Mouse (Mus musculus) testis, postnatal 14 days (tissue): Measurements from ENCODE around the gene Slc35b3.

Source experiments
- DNase-seq: peaks from one replicate; pipeline ENCODE4 v3.0.0; 2021; ENCODE audit warnings: low spot score

Slc35b3 gene

DNA sequence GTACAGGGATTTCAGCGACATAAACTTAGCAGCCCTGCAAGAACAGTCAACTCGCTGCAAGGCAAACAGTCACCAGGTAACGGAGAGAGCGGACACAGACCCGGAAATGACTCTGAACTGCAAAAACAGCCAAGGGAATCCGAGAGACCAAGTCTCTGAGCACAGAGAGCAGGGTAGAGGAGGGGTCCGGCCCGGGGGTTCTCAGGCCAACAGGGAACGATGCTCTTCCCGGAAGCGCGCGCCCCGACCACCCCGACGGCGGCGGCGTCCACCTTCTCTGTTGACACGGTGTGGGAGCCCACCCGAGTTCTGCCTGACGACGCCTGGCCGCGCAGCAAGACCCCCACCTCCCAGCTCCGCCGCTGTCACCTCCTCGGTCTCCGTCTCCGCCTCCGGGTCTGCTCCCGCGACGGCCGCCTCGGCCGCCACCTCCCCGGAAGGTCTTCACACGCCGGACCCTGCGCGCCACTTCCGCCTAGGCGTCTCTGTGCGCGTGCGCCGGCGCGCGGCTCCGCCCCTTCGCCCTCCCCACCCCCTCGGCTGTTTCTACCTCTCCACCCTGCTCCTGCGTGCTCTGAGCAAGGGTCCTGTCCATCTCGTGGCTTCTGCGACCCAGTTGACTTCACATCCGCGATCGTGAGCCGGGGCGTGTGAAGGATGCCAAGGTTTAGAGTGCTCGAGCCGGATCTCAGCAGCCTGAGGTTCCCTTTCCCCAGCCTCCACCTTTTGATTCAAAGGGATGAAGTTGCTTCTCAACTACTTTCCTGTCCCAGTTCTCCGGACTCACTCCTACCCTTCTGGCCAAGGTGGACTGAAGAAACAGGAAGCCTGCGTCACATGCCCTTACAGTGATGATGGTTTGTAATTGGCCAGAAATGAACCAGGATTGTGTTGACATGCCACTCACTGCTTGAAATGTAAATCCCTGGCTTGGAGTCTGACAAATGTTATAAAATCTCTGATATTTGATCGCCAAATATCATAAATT, at the start of gene Slc35b3:
TSS of gene Slc35b3 (minus strand) at position 813 of the 988 bp plus-strand sequence.
- peak; percentile 86 for DNase-seq

DNA sequence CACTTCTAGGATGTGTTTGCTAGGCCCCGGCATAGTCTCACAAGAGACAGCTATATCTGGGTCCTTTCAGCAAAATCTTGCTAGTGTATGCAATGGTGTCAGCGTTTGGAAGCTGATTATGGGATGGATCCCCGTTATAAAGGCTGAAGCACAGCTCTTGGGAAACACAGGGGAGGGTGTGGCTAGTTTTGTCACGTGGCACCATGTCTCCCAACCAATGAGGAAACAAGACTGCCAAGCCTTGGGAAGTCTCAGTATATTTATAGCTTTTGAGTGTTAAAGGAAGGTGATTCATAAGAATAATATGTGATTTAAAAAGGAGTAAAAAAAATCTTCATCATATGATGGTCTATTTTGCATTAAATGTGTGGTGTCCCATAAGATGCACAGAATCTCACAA, 49.6 kb upstream of the Slc35b3 start:
- DNase-seq: no peak

DNA sequence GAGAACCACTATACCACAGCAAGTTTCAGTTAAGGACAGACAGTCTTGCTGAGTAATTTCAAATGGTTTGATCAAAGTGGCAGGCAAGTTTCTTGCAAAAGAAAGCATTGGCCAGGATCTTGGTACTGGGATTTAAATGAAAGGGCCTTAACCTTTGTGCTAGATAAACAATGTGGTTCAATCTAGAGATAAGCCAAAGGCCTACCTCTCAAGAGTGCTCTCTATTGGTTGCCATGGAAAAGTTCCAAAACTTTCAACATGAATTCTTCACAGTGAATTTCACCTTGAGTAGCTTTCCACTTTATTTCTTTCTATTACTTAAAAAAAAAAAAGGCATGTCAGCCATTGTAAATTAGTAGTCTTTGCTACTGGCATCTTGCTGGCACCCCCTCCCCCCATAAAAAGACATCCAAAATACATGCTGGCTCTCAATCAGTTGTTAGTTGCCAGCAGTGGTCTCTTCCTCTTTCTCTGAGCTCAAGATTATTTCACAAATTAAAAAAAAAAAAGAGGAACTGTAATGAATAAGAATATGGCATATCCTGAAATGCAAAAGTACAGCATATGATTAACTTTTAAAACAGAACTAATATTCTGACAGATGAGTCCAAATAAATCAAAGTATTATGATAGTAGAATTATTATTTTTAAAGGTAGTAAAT, 42.6 kb upstream of the Slc35b3 start:
- no peak for DNase-seq

DNA sequence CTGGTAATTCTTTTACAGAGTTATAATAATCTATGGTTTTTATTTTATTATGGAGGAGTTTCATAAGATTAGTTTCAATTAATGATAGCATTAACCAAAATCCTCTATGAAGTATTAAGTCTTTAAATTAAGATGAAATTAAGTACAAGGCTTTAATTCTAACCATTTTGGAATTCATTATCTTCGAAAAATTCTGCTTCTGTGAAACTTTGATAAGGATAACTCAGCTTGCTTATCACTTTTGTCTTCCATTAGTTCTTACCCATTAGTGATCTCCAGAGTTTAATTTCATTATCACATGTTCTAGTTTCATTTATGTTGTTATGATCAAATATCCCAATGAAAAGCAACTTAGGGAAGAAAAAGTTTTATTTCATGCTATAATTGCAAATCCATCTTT, 41.7 kb upstream of the Slc35b3 start:
- no peak for DNase-seq

DNA sequence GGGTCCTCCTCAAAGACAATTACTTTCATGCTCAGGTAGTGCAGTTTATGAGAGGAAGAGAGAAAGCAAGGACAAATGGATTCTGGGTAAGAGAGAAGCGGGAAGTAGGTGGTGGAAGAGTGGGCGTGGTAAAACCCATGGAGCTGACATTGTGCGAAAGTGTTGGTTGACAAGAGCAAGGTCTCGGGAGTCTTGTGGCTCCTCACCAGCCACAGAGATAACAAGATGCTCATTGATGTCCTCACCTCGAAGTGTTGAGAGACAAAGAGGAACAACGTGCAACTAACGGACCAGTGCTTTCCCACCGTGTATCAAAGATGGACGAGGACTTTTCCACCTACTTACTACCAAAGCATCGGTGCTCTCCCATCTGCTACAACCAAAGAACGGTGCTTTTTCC, 40.8 kb upstream of the Slc35b3 start:
- DNase-seq: no peak

DNA sequence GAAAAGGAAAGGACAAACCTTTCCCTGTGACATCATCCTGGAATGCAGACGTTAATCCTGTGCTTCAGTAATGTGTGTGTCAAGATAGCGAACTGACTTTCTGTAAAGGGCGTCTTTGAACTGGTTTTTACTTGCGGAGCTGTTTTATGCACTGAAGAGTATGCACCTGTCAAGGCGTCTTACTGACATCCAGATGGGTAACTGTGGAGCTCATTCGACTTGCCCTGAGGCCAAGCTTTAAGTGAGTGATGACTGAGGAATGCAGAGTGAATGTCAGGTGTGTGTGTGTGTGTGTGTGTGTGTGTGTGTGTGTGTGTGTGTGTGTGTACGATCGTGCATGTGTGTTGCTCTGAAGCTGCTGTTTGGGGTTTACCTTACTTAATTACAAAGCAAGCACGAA, 38.3 kb upstream of the Slc35b3 start:
- DNase-seq: no peak

DNA sequence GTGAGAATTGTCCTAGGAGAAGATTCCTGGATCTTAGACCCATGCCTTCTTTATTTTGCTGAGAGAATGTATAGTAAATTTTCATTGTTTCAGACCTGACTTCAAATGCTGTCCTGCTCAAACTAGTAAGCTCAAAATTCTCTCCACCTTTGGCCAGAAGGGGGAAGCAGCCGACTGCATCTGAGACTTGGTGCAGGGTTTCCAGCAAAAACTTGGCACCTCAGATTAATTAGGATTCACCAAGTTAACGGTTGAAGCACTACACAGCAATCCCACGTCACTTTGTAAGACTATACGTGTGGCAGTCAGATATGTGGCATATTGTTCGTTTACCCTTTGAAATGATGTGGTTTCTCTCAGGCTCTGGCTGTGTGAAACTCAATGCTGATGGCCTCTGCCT, 31.9 kb upstream of the Slc35b3 start:
- DNase-seq: no peak

DNA sequence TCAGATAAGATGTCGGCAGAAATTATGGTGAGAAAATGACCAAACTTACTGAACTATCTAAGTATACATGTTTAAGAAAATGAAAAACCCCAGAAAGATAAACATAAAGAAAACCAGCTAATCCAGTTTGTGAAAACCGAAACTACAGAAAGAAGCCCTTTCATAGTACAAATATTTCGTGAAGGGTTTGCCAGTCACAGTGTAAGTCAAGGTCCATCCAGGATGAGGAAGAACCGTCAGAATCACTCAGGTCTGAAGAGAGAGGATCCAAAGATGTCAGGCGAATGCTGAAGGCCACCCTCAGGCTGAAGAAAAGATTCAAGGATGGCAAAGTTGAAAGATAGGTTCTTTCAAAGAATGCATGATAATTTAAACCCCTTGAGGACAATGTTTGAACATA, 23.1 kb upstream of the Slc35b3 start:
- no peak for DNase-seq

DNA sequence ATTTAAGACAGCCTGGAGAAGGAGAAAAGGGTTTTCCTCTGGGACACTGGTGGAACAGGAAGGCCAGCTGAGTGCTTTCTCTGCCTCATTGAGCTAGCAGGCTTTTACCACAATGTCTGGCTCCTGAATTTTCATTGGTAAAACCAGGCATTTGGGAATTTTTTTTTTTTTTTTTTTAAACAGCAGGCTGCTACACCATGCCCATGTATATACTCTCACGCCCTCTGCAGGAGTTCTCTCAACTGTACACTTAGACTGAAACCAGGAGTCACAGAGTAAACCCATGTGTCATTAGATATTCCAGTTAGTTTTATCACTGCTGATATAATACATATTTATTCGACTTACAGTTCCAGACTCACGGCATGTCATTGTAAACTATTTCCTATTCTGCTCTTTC, 20.2 kb upstream of the Slc35b3 start:
- no peak for DNase-seq

DNA sequence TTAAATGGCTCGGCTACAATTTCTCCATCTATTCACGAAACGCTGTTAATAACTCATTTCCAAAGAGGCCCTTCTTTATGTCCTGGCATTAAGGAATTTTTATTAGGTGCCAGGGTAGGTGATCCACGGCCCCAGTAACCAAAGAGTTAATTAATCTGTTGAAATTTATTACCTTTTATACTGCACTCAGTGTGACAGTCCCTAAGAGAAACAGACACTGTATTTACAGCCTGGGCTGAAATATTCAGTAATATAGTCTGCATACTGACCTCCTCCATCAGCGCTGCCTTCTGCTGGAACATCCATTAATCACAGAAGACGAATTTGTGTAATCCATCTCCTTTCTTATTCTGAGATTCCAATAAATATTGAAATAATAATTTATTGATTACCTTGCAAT, 16.3 kb upstream of the Slc35b3 start:
- DNase-seq: no peak

DNA sequence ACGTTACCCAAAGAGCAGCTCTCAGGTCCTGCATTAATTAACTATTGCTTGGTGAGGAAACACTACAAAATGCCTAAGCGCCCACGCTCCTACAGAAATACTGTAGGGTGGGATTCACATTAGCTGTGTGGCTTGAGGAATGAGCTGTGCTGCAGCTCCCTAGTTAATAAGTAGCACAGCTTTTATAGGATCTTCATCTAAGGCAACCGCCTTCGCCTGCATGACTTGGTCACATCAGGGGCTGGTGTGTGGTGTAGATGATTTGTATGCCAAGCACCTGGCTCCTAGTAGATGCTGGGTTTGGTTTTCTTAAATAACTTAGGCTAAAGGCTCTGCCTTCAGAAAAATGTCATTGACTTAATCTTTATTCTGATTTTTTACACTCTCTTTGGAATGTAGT, 15.2 kb upstream of the Slc35b3 start:
- DNase-seq: no peak

DNA sequence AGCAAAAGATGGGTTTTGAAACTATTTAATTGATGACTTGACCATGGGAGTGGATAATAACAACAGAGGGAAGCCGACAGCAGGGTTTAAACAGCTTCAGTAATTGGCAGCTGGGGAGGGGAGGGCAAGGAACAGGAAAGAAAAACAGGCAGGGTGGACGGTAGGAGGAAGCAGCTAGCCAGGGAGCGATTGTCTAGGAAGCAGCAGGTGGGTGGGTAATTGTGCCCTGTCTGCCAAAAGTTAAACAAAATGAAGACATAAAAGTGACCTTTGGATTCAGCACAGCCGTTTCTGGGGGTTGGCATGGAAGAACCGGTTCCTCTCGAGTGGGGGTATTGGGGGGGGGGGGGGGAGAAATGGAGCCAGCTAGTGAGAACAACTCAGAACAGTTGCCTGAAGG, 11.9 kb upstream of the Slc35b3 start:
- no peak for DNase-seq

DNA sequence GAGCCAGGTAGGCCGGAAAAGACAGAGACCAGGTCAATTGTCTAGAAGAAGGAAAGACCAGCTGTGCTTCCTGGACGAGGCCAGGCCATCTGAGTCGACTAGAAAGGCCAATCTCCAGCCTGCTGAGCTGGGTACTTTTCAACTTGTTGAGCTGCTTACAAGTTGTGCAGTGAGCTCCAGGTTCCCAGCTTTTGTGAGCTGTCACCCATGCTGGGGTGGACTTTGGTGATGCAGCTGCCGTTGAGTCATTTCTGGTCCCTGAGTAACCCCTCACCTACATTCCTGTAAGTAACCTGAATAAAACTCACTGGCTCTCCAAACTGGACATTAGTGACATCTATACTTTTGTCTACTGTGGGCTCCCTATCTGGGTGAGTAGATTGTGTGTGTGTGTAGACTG, 10.4 kb upstream of the Slc35b3 start:
- no peak for DNase-seq

DNA sequence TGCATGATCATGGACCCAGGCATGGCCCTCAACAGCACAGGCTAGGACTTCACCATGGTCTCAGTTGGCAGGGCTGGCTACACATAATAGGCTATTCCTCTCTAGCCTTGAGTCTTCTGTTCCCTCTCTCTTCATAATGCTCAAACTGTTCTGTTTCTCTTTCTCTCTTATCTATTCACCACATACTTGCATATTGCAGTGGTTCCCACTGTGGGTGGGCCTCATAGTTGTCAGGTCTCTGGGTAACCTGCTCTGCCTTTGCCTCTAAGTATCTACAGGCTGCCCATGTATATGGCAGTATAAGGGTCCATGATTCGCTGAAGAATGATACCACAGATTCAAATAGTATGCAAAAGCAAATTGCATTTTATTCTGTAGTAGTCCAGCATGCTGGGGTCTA, 6.8 kb upstream of the Slc35b3 start:
- no peak for DNase-seq

DNA sequence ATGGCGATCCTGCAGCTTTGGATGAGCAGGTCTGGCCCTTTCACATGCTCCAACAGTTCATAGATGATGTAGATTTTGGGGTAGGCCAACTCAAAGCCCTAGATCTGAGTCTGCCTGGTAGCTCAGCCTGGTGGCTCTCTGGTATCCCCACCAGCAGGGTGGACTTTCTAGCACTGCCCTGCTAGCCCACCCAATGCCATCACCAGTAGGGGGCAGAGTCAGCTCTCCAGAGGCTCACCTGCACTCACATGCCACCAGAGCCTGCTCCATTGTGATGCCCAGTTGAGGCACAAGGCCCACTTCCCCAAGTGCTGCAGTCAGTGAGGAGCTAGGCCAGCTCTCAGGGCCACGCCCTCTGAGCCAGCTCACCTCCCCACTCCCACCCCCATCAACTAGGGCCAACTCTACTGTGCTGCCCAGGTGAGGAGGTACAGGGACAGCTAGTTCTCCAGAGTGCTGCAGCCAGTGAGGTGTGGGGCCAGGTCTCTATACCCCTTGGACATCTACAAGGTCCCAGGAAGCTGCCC, 6.3 kb upstream of the Slc35b3 start:
- no peak for DNase-seq

DNA sequence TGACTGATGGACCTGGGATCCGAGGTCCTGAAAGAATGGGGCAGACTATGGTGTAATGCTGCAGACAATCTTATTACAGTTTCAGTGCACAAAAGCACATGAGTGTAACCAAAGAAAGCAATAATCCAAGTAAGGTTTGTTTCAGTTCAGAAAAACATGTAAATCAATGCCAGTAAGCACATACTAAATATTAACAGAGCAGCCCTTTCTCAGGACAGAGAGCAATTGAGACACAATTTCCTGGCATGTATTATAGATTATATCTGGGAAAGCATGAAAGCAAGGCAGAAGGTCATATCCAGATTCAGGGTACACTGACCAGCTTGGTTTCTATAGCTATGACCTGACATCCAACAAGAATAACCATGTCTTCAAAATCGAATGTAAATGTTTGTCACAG, 2.1 kb upstream of the Slc35b3 start:
- DNase-seq: no peak

DNA sequence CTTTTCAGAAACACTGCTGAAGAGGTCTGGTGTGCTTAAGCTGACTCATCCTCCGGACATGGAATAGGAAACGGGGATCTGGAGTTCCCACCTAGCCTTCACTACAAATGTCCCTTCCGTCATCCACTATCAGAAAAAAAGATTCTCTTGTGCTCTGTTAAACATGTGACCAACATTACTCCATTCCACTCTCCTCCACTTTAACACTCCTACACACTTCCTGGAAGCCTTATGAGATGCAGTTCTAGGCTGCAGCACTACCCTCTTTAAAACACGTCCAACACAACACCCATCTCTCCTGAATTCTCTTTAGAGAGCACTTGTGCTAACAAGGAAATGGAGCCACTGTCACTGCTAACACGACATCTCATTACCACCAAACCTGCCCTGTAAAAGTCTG, 2.6 kb downstream of the Slc35b3 start:
- no peak for DNase-seq

DNA sequence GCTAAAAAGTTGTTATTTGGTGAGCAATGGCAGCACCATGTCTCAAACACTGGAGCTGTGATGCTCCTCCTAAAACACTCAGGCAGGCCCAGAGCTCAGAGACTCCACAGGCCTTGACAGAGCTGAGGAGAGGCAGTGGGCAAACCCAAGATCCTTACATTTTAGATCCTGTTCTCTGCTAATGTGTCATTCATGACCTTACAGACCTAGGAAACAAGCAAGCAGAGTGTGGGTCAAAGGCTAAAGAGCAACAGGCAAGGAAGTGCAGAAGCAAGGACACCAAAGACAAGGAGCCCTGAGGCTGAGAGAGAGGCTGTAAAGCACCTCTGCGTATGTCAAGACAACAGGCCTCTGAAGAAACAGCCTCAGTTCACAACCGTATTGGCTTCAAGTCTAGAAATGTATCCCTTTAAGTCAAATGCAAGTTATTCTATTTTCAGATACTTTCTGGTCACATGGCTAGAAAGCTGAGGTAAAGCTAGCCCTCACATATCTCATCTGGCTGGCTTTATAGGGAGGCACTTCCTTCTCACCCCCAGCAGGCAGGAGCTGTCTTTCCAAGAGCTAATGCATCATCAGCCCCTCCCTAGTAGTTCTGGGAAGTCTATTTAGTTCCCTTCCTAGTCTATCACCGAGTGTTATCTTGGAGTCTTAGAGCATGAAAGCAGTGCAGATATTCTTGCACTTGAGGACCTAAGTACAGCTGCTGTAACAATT, 14.2 kb downstream of the Slc35b3 start:
- no peak for DNase-seq

DNA sequence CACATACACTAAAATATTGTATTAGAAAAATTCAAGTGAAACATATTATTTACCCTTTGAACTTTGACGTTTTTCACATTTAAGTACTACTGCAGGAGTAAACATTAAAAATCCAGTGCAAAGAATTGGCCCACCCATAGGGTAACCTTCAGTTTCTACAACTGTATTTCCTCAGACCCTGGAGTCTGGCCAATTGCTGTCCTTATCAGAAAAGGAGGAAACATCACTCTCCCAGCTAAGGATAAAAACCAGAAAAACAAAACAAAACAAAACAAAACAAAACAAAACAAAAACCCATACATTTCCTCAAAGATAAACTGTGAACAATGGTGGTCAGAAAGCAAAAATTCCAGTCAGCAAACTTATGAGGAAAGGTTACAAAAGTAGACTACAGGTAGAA, 14.9 kb downstream of the Slc35b3 start:
- no peak for DNase-seq

DNA sequence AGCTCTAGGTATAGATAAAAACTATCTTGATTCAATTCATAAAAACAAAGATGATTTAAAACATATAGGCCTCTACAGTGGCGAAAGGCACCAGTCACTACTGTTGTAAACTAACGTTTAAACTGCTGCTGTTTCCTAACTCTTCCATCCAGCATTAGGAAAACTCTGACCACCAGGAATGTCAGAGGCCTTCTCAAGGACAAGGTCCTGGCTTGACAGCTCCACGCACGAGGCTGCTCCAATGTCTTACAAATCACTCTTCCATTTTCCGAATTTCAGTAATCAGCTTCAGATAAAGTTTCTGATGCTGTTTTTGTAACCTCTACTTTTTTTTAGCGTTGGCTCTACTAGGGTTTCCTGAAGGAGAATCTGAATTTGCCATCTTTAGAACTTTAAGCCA, 15.7 kb downstream of the Slc35b3 start:
- DNase-seq: no peak

DNA sequence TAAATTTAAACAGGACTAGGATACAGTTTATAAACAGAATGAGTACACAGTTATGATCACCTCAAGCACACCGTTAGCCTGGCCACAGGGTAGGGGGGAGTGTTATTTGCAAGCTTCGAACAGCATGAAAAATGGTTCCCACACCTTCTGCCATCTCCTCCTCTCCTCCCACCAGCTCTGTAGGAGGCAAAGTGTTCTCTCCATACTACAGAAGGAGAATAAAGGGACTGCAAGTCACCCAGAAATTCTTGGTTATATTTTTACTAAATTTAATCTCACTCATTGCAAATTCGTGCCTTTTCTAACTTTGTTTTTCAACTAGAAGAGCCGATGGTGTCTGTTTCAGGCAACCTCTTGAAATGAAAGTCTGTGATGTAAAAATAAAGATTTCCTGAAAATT, 18.9 kb downstream of the Slc35b3 start:
- DNase-seq: no peak

DNA sequence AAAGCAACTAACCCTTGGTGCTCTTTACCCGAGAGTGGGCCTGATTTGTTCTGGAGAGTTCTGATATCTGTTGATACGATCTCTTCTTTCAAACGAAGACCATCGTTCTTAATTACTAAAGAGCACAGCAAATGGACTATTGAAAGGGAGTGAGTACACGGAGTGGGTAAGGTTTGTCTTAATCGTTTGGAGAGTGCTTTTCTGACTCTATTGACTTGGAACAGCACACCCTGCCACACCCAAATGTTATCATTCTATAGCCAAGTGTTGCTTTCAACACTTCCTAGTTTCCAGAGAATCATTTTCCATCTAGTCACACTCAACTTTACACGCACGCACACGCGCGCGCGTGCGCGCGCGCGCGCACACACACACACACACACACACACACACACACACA, 19.4 kb downstream of the Slc35b3 start:
- no peak for DNase-seq

DNA sequence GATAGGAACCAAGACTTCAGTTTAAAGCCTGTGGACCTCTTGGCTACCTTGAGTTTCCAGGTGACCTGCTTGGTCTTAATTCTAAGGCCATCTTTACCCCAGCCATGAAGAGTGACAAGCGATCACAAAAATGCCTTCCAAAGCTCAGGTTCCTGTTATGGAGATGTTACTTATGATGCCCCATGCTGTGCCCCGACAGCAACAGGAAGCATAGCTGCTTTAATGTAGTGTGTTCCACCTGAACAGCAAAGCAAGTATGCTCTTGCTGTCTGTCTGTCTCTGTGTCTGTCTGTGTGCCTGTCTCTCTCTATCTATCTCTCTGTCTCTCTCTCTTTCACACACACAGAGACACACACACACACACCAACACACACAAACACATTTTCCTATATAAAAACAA, 22.2 kb downstream of the Slc35b3 start:
- no peak for DNase-seq
